Mouse (Mus musculus): ENCODE results near the gene Casz1.

- TF ChIP-seq POLR2A (IDR thresholded peaks at IDR 0.05; ENCODE audit: low read depth, low read length) (no peak), CTCF (IDR thresholded peaks at IDR 0.05; ENCODE audit: extremely low read depth, insufficient read length, insufficient replicate concordance, low read depth, low read length) (no peak)
Measured at GRCm38 (mm10) chr4:148783760-148784159, 20.5 kb upstream of the Casz1 start.

Data from small intestine, adult 2 months (tissue).